Mouse (Mus musculus) liver, embryonic 14.5 days (tissue): ENCODE data around the gene Trem3.

Source experiments
- CTCF ChIP-seq: IDR thresholded peaks from 2 replicates; pipeline ENCODE4 v1.5.1; 2016; ENCODE audit warnings: antibody characterized with exemption, low read depth, control low read depth
- EP300 ChIP-seq: IDR thresholded peaks from 2 replicates; pipeline ENCODE4 v1.6.1; 2016; ENCODE audit warnings: antibody characterized with exemption, low read depth

- TF ChIP-seq CTCF (no peak), EP300 (no peak)
Observed at GRCm38 (mm10) chr17:48269833-48270232, 22.3 kb downstream of the Trem3 start.
